Mouse (Mus musculus) embryonic fibroblast, embryonic 13.5 days (primary cell): ENCODE results near the gene Osbpl10. TPM values are rescaled to one million over a fixed set of nuclear protein-coding genes. Genes with fewer than 3 reads are reported as not detected.
"Not testable (repeated sequence)": the region's sequence is repeated elsewhere in the genome, so short reads cannot be mapped to it uniquely, and the experiment has no call there.

ENCODE experiments used
- H3K27ac ChIP-seq: 2 replicates; pipeline ENCODE4 v1.5.1; 2012; ENCODE audit warnings: low read length, control low read depth, inconsistent platforms; ENCODE audit not compliant: insufficient read depth
- H3K4me1 ChIP-seq: 2 replicates; pipeline ENCODE4 v1.6.1; 2011; ENCODE audit warnings: low read length; ENCODE audit not compliant: control insufficient read depth, insufficient read depth
- H3K4me3 ChIP-seq: 2 replicates; pipeline ENCODE4 v1.5.1; 2011; ENCODE audit warnings: mild to moderate bottlenecking, control low read depth, low read length; ENCODE audit not compliant: insufficient read depth
- CTCF ChIP-seq: IDR thresholded peaks from 2 replicates; pipeline ENCODE4 v1.5.1; 2011; ENCODE audit warnings: mild to moderate bottlenecking, control low read depth, low read length, moderate library complexity, borderline replicate concordance; ENCODE audit not compliant: insufficient read depth
- POLR2A ChIP-seq: IDR thresholded peaks from 2 replicates; pipeline ENCODE4 v1.6.1; 2011; ENCODE audit warnings: low read depth, mild to moderate bottlenecking, control low read depth, low read length, moderate library complexity
- polyA plus RNA-seq: library from polyadenylated mRNA; stranded (reverse); fragments of >200 nt; gene quantifications from 2 replicates; pipeline ENCODE4 v1.2.4, GENCODE M21; 2011; ENCODE audit warnings: low read depth; ENCODE audit not compliant: missing spikeins, insufficient read length

Gene Osbpl10
- polyA plus RNA-seq, 1 experiment = 3.1 TPM

DNA sequence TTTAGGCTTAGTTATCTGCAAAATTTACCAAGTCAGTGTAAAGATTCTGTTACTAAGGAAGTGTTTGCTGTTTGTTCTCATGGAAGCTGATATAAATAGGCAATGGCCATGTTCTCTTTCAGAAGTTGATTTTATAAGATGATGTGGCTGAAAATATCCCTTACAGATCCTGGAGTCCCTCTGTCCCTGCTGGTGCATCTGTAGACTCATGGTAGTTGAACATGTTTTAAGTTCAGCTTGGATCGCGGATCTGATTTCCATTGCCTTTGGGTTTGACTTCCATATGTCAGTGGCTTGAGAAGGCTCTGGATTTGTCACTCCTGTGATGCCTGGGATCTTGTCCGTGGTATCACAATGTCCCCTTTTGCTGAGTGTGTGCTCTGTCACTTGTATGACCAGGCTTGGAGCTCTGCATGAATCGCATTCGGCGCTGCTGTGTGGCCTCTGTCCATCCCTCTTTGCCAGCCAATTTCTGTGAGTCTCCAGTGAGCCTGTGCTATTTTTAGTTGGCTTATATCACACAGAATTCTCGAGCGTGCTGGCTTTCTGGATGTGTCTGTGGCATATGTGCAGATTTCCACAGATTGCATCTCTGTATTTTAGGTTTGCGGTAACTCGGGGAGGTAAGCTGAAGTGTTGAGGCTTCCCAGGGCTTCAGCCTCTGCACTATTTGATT is 45.5 kb downstream of the Osbpl10 start:
- TF ChIP-seq CTCF (no peak), POLR2A (no peak)
- Histone ChIP-seq H3K27ac (no peak overlapping the region), H3K4me3 (no peak overlapping the region), H3K4me1 (no peaks in the 10 kb centered on the region)

DNA sequence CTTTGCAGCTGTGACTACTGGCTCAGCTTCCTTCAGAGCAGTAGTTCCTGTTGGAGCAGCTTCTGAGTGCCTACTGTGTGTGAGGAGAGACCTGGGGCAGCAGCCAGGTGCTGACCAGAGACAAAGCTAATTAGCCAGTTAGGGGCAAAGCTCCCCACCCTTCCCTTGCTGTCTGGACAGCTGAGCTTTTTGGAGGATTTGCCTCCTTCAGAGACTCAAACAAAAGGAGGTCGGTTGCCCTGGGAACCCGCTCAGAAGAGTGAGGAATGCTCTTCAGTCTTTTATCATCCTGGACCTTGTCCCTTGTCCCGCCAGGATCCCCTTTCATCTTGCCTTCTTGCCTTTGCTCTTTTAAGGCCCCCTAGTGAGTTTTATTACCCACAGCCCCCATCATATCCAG is 50.9 kb downstream of the Osbpl10 start:
- Histone ChIP-seq H3K4me1 (no peaks in the 10 kb centered on the region), H3K27ac (no peak overlapping the region), H3K4me3 (no peak overlapping the region)
- TF ChIP-seq POLR2A (no peak), CTCF (no peak)

DNA sequence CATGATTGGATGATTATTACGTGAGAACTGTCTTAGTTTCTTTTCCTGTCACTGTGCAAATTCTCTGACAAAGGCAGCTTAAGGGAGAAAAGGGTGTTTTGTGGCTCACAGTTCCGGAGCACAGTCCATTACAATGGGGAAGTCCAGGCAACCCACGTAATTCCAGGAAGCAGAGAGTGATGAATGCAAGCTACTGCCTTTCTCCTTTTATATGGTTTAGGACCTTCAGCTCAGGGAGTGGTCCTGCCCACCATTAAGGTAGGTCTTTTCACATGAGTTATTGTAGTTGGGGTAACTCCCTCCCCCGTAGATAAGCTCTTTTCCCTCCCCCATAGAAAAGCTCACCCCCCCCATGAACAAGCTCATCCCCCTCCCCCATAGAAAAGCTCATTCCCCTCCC is 52.2 kb downstream of the Osbpl10 start:
- Histone ChIP-seq H3K4me1 (no peaks in the 10 kb centered on the region), H3K27ac (no peak overlapping the region), H3K4me3 (no peak overlapping the region)
- no peak for TF ChIP-seq CTCF
- no peak for TF ChIP-seq POLR2A

DNA sequence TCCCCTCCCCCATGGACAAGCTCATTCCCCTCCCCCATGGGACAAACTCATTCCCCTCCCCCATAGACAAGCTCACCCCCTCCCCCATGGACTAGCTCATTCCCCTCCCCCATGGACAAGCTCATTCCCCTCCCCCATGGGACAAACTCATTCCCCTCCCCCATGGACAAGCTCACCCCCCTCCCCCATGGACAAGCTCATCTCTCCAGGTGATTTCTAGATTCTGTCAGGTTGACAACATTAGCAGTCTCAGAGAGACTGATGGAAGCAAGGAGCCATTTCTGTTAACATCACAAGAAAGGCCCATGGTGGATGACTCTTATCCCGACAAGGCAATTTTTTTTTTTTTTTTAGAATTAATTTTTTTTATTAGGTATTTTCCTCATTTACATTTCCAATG is 52.7 kb downstream of the Osbpl10 start:
- not testable (repeated sequence) for H3K27ac ChIP-seq, H3K4me1 ChIP-seq, H3K4me3 ChIP-seq

DNA sequence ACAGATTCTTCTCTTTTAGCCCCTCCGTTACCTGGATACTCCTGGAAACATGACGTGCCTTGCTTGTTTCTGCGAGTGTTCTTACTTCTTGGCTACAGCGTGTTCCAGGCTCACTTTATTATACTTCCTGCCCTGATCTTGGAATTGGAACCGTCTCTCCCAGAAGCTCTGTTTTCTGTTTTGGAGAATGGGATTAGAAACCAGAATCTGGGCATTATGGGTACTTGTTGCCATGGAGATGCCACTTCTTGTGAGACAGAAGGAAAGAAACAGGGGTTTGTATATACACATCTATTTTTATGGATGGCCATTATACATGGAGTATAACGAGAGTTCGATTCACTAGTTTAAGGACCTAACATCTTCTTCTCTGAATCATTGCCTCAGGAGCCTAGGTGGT is 54.4 kb downstream of the Osbpl10 start:
- no peaks in the 10 kb centered on the region for H3K4me1 ChIP-seq
- no peak for TF ChIP-seq CTCF
- no peak for TF ChIP-seq POLR2A
- no peak overlapping the region for H3K27ac ChIP-seq
- no peak overlapping the region for H3K4me3 ChIP-seq

DNA sequence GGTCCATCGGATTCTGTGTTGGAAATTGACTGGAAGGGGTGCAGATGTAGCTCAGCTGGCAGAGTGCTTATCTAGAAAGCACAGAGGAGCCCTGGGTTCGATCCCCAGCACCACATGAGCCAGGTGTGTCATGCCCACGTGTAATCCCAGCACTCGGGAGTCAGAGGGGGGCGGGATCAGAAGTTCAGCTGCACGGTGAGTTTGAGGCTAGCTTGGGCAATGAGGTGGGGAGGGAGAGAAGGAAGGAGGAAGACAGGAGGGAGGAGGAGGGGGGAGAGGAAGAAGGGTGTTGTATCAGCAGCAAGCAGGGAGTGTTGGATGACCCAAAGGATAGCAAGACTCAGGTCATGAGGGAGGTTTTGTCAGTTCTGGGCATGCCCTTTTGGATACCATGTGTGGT is 55.9 kb downstream of the Osbpl10 start:
- Histone ChIP-seq H3K4me1 (no peaks in the 10 kb centered on the region), H3K4me3 (no peak overlapping the region), H3K27ac (no peak overlapping the region)
- TF ChIP-seq CTCF (no peak), POLR2A (no peak)

DNA sequence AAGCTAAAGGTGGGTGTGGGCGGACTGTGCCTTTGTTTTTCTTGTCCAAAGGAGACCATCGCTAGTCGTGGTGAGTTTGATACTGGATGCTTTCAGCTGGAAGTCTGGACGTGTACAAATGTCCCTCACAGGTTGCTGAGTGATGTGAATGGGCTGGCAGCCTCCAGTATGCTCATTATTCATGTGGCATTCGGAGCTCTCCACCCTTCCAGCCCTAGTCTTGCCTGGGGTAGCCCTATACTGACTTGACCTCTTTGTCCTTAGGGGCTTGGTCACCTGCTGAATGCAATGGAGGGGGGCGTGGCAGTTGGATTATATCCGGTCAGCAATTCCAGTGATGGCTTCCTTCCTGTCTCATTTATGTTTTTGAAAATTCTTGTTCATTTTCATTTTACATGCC is 56.4 kb downstream of the Osbpl10 start:
- Histone ChIP-seq H3K4me1 (no peaks in the 10 kb centered on the region), H3K27ac (no peak overlapping the region), H3K4me3 (no peak overlapping the region)
- no peak for TF ChIP-seq CTCF
- TF ChIP-seq POLR2A = no peak

DNA sequence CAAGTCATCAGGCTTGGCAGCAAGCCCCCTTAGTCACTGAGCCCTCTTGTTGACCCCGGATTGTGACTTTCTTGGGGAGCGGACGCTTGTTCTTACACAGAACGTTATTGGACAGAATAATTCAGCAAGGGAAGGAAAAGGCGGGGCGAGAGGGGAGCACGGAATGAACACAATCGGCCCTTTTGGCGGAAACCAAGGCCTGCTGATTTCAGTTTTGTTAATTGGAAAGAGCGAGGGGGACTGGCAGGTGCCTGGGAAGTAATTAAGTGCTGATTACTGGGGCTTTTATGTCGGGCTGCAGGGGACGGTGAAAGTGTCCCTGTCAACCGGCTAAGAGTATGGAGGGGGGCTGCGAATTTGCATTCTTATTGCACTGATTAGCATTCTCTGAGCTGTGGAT is 59.8 kb downstream of the Osbpl10 start:
- TF ChIP-seq CTCF = no peak
- TF ChIP-seq POLR2A = no peak
- Histone ChIP-seq H3K4me3 (no peak overlapping the region), H3K4me1 (no peaks in the 10 kb centered on the region), H3K27ac (no peak overlapping the region)

DNA sequence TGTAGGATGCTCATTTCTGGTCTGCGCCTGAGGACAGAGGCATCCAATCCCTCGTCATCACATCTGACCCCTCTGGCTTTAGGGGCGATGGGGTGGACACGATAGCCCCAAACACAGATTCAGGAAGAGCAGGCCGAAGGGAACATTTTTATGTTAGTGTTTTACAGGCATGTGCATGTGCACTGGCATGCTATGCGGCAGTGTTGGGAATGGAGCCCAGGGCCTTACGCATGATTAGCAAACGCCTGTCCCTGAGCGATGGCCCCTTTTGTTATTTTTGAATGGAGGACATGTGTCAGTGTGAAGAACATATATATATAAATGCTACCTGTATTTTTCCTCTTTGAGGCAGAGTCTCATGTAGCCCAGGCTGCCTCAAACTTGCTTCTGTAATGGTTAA is 60.3 kb downstream of the Osbpl10 start:
- H3K27ac ChIP-seq = no peak overlapping the region
- H3K4me1 ChIP-seq = no peaks in the 10 kb centered on the region
- TF ChIP-seq POLR2A = no peak
- no peak overlapping the region for H3K4me3 ChIP-seq

DNA sequence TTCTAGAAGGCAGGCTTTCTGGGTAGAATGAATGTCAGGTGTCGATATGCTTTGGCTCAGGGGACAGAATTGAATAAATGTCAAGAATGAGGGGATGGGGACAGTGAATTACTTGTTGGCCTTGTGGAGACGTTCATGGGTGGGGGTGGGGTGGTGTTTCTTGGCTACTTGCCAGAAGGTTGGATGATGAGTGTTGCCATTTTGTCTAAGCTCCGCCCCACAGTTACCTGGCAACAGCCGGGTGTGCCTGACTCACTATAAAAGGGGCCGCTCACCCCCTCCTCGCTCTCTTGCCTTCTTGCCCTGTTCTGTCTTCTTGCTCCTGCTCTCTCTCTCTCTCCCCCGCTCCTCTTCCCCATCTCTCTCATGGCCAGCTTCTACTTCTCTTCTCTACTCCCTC is 60.9 kb downstream of the Osbpl10 start:
- TF ChIP-seq POLR2A = no peak
- TF ChIP-seq CTCF = no peak
- Histone ChIP-seq H3K27ac (no peak overlapping the region), H3K4me1 (no peaks in the 10 kb centered on the region), H3K4me3 (no peak overlapping the region)

DNA sequence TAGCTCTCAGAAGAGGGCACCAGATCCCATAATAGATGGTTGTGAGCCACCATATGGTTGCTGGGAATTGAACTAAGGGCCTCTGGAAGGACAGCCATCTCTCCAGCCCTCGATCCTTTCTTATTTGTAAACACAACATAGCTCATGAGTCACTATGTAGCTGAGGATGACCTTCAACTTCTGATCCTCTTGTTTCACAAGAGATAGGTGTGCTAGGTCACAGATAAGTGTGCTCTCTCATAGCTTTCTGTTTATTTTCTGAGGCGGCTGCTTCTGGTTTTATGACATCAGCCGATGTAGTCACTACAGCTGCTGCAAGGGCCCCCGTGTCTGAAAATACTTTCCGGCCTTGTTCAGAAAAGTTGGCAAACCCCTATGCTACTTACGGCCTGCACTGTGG is 64.2 kb downstream of the Osbpl10 start:
- Histone ChIP-seq H3K4me1 (no peaks in the 10 kb centered on the region), H3K4me3 (no peak overlapping the region), H3K27ac (no peak overlapping the region)
- TF ChIP-seq POLR2A = no peak
- TF ChIP-seq CTCF = no peak
